ENCODE assay signal across 24 mouse cellular contexts in the genomic region with DNA sequence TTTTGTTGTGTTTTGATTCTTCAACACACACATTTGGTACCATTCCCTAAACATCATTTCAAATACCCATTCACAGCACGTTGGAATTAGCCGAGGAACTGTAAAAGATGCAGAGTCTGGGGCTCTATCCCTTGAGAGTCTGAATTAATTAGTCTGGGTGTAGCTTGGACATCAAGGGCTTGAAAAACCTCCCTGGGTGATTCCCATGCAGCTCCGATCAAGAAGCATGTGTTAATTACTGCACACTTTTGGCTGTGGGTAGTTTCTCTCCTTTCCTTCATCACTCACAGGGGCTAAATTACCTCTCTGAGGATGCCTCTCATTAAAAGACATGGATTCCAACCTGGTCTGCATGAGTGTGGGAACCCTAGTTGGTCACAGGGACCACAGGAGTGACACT.
A peak's percentile ranks its signal among the peaks of the same experiment; 100 is the strongest.
DNase-seq lines count a peak whose midpoint lies in the region; ATAC-seq and TF ChIP-seq lines count a peak whose summit lies in the region.
"Had no signal": no experiment of that assay in that cellular context is flagged by ENCODE, and none has a peak within 500 bp of the region (broad histone marks: within the 10 kb centered on the region; RNA-seq: fewer than 3 reads in every experiment).

No protein-coding gene starts in this region.

- H3K36me3 ChIP-seq in forebrain, embryonic 10.5 days (replicated peaks), result no peaks in the 10 kb centered on the region
- H3K36me3 ChIP-seq in forebrain, embryonic 15.5 days, result no peaks in the 10 kb centered on the region
- no peaks in the 10 kb centered on the region for H3K36me3 ChIP-seq in forebrain, embryonic 12.5 days (replicated peaks)
- no peaks in the 10 kb centered on the region for H3K36me3 ChIP-seq in forebrain, postnatal 0 days (ENCODE audit: insufficient read depth)
- H3K36me3 ChIP-seq: embryonic facial prominence, embryonic 13.5 days; embryonic facial prominence, embryonic 15.5 days; G1E had no signal

- 57% methylated on average over 3 of the region's 3 CpGs for WGBS in forebrain, embryonic 10.5 days
- 9% methylated on average over 3 of the region's 3 CpGs for WGBS in forebrain, embryonic 15.5 days
- WGBS in forebrain, embryonic 12.5 days, result 30% methylated on average over 3 of the region's 3 CpGs
- WGBS in forebrain, postnatal 0 days, result 24% methylated on average over 3 of the region's 3 CpGs

- H3K9me3 ChIP-seq in forebrain, embryonic 10.5 days, result no peaks in the 10 kb centered on the region
- H3K9me3 ChIP-seq in forebrain, embryonic 15.5 days, result no peaks in the 10 kb centered on the region
- H3K9me3 ChIP-seq in forebrain, embryonic 12.5 days, result no peaks in the 10 kb centered on the region
- H3K9me3 ChIP-seq in forebrain, postnatal 0 days (ENCODE audit: low read length), result no peaks in the 10 kb centered on the region
- H3K9me3 ChIP-seq: embryonic facial prominence, embryonic 13.5 days; embryonic facial prominence, embryonic 15.5 days had no signal

- H3K27me3 ChIP-seq in forebrain, embryonic 10.5 days (ENCODE audit: poor library complexity, severe bottlenecking), result no peaks in the 10 kb centered on the region; the same call in 1 of the 2 replicates
- H3K27me3 ChIP-seq in forebrain, embryonic 15.5 days, result no peaks in the 10 kb centered on the region
- H3K27me3 ChIP-seq in forebrain, embryonic 12.5 days, result no peaks in the 10 kb centered on the region
- no peaks in the 10 kb centered on the region for H3K27me3 ChIP-seq in forebrain, postnatal 0 days (ENCODE audit: insufficient read depth, low read length)
- H3K27me3 ChIP-seq: CH12.LX; embryonic facial prominence, embryonic 13.5 days; embryonic facial prominence, embryonic 15.5 days; Patski had no signal

- H3K27ac ChIP-seq in forebrain, embryonic 10.5 days, result peak overlapping the region; percentile 44; the same call in 1 of the 2 replicates
- no peak overlapping the region for H3K27ac ChIP-seq in forebrain, embryonic 15.5 days (replicated peaks)
- H3K27ac ChIP-seq in forebrain, embryonic 12.5 days, result no peak overlapping the region
- H3K27ac ChIP-seq in forebrain, postnatal 0 days (ENCODE audit: low read depth, low read length), result no peak overlapping the region
- H3K27ac ChIP-seq: embryonic facial prominence, embryonic 13.5 days; embryonic facial prominence, embryonic 15.5 days had no signal

- no peak for TF ChIP-seq CTCF in forebrain, postnatal 0 days (IDR thresholded peaks at IDR 0.05; ENCODE audit: low read depth)
- no peak for TF ChIP-seq CTCF in brain, embryonic 14.5 days (IDR thresholded peaks at IDR 0.05; ENCODE audit: borderline replicate concordance, extremely low read depth, insufficient read depth, insufficient read length)

- H3K4me2 ChIP-seq in forebrain, embryonic 15.5 days (replicated peaks), result no peak overlapping the region
- no peak overlapping the region for H3K4me2 ChIP-seq in forebrain, embryonic 12.5 days
- H3K4me2 ChIP-seq in forebrain, postnatal 0 days (ENCODE audit: low read depth), result no peak overlapping the region
- H3K4me2 ChIP-seq: embryonic facial prominence, embryonic 13.5 days; embryonic facial prominence, embryonic 15.5 days had no signal

- no peak for TF ChIP-seq POLR2A in brain, embryonic 14.5 days (IDR thresholded peaks at IDR 0.05; ENCODE audit: borderline replicate concordance, extremely low read depth, insufficient read depth, insufficient read length, poor library complexity, severe bottlenecking)

- DNase-seq in forebrain, embryonic 10.5 days (ENCODE audit: extremely low spot score, low spot score), result no peak
- no peak for DNase-seq in forebrain, postnatal 0 days
- peak; percentile 75 for DNase-seq in brain, embryonic 14.5 days (ENCODE audit: low read depth)
- DNase-seq: adrenal gland, adult 8-10 months; adrenal gland, postnatal 14 days; adrenal gland, postnatal 36 days; B cell, adult 2 months; cerebellum, adult 11 months; cerebellum, adult 18-20 months; cerebellum, adult 8-10 months; cerebellum, adult 9-11 months; cerebellum, postnatal 14 days; cerebellum, postnatal 36 days; embryo, embryonic 11 days had no signal

- no peak overlapping the region for H3K9ac ChIP-seq in forebrain, embryonic 15.5 days (replicated peaks)
- no peak overlapping the region for H3K9ac ChIP-seq in forebrain, embryonic 12.5 days
- H3K9ac ChIP-seq in forebrain, postnatal 0 days, result no peak overlapping the region
- H3K9ac ChIP-seq: embryonic facial prominence, embryonic 13.5 days; embryonic facial prominence, embryonic 15.5 days had no signal

- no peak for ATAC-seq in forebrain, embryonic 15.5 days (replicated peaks)
- peak; percentile 65; the same call in 1 of the 2 replicates for ATAC-seq in forebrain, embryonic 12.5 days (ENCODE audit: low FRiP score)
- no peak for ATAC-seq in forebrain, postnatal 0 days
- ATAC-seq: activated CD4-positive, CD25-positive, alpha-beta regulatory T cell, adult 4 months; CD4-positive, CD25-positive, alpha-beta regulatory T cell, adult 4 months; Patski had no signal

- H3K4me3 ChIP-seq in forebrain, embryonic 10.5 days, result no peak overlapping the region
- H3K4me3 ChIP-seq in forebrain, embryonic 15.5 days, result no peak overlapping the region
- no peak overlapping the region for H3K4me3 ChIP-seq in forebrain, embryonic 12.5 days (replicated peaks)
- no peak overlapping the region for H3K4me3 ChIP-seq in forebrain, postnatal 0 days (ENCODE audit: low read depth, low read length)
- H3K4me3 ChIP-seq: embryonic facial prominence, embryonic 13.5 days; embryonic facial prominence, embryonic 15.5 days; erythroblast, embryonic 14.5 days had no signal

- peaks cover 25% of the 10 kb centered on the region for H3K4me1 ChIP-seq in forebrain, embryonic 10.5 days
- no peaks in the 10 kb centered on the region for H3K4me1 ChIP-seq in forebrain, embryonic 15.5 days
- peaks cover 11% of the 10 kb centered on the region for H3K4me1 ChIP-seq in forebrain, embryonic 12.5 days
- no peaks in the 10 kb centered on the region for H3K4me1 ChIP-seq in forebrain, postnatal 0 days (ENCODE audit: insufficient read depth)
- H3K4me1 ChIP-seq: embryonic facial prominence, embryonic 13.5 days; embryonic facial prominence, embryonic 15.5 days had no signal
